ENCODE assay signal across 36 mouse cellular contexts in the genomic region with DNA sequence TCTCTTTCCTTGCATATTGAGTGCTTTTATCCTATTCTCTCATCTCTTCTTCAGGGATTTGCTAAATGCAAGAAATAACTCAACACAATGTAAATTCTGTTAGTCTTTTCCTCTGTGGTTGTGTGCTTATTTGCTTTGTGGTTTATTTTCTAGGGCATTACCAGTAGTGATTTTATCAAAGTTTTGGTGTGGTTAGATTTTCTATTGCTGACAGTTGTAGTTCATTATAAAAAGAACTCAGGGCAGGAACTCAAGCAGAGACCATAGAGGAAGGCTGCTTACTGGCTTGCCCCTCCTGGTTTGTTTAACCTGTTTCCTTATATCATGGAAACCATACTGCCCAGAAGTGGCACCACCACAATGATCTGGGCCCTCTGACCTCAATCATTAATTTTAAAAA. TPM values are rescaled to one million over a fixed set of nuclear protein-coding genes. Genes with fewer than 3 reads are reported as not detected.
"Had no signal": no experiment of that assay in that cellular context is flagged by ENCODE, and none has a peak within 500 bp of the region (broad histone marks: within the 10 kb centered on the region; RNA-seq: fewer than 3 reads in every experiment).

No protein-coding gene starts in this region.

- DNase-seq: heart, postnatal 10 days; heart, postnatal 14 days; heart, postnatal 36 days; heart, postnatal 4 days; kidney, adult 11 months; kidney, adult 18-20 months; kidney, adult 2 months; kidney, adult 8-10 months; kidney, adult 9 months; kidney, postnatal 10 days; kidney, postnatal 14 days; kidney, postnatal 25 days; kidney, postnatal 36 days; kidney, postnatal 4 days; layer of hippocampus, adult 9-11 months; layer of hippocampus, postnatal 36 days had no signal

- H3K27ac ChIP-seq: heart, embryonic 13.5 days; heart, embryonic 15.5 days; hindbrain, embryonic 10.5 days; hindbrain, embryonic 12.5 days; hindbrain, embryonic 13.5 days; hindbrain, embryonic 14.5 days; hindbrain, embryonic 15.5 days; hindbrain, postnatal 0 days; intestine, embryonic 15.5 days; kidney, embryonic 15.5 days; kidney, postnatal 0 days; layer of hippocampus, adult 2 months; left cerebral cortex, adult 2 months had no signal

- H3K27me3 ChIP-seq: heart, embryonic 12.5 days; heart, embryonic 13.5 days; heart, embryonic 15.5 days; hindbrain, embryonic 12.5 days; hindbrain, embryonic 13.5 days; hindbrain, embryonic 15.5 days; intestine, embryonic 15.5 days; kidney, embryonic 15.5 days had no signal

- H3K36me3 ChIP-seq: heart, embryonic 12.5 days; heart, embryonic 13.5 days; heart, embryonic 15.5 days; hindbrain, embryonic 10.5 days; hindbrain, embryonic 12.5 days; hindbrain, embryonic 15.5 days; intestine, embryonic 15.5 days; kidney, embryonic 15.5 days had no signal

- H3K4me3 ChIP-seq: heart, embryonic 12.5 days; heart, embryonic 13.5 days; heart, embryonic 15.5 days; hindbrain, embryonic 10.5 days; hindbrain, embryonic 12.5 days; hindbrain, embryonic 13.5 days; hindbrain, embryonic 15.5 days; intestine, embryonic 15.5 days; kidney, embryonic 15.5 days; layer of hippocampus, adult 2 months; left cerebral cortex, adult 2 months had no signal

- H3K9ac ChIP-seq: heart, embryonic 12.5 days; heart, embryonic 13.5 days; heart, embryonic 15.5 days; hindbrain, embryonic 12.5 days; hindbrain, embryonic 13.5 days; hindbrain, embryonic 14.5 days; hindbrain, embryonic 15.5 days; intestine, embryonic 15.5 days; kidney, embryonic 15.5 days had no signal

- H3K9me3 ChIP-seq: heart, embryonic 12.5 days; heart, embryonic 13.5 days; heart, embryonic 15.5 days; hindbrain, embryonic 10.5 days; hindbrain, embryonic 12.5 days; hindbrain, embryonic 13.5 days; hindbrain, embryonic 15.5 days; intestine, embryonic 15.5 days; kidney, embryonic 15.5 days had no signal

- ATAC-seq: hindbrain, embryonic 16.5 days; hindbrain, postnatal 0 days; inflammation-experienced regulatory T-cells, adult 6 months; intestine, embryonic 15.5 days; intestine, embryonic 16.5 days; intestine, postnatal 0 days had no signal

RNA-seq across cellular contexts. Expression of a gene that starts 19.7 kb away (rescaled TPM):
- total RNA-seq: hematopoietic stem cell, adult 5-6 weeks had no signal

RNA-seq across cellular contexts. Expression of a gene that starts 25.9 kb away (rescaled TPM):
- total RNA-seq: heart, postnatal 25 days; heart, postnatal 36 days; hematopoietic stem cell, adult 5-6 weeks had no signal
- polyA plus RNA-seq: intestine, postnatal 0 days had no signal
